Mouse (Mus musculus) C2C12 (cell line): ENCODE data around the gene Fars2.

ENCODE experiments used
- CEBPB ChIP-seq: IDR thresholded peaks from one replicate; pipeline ENCODE4 v1.6.1; 2011; ENCODE audit warnings: low read depth, mild to moderate bottlenecking, control low read depth, moderate library complexity
- CTCF ChIP-seq: IDR thresholded peaks from one replicate; pipeline ENCODE4 v1.5.1; 2011; ENCODE audit not compliant: control insufficient read depth, insufficient read depth, insufficient read length
- FOSL1 ChIP-seq: IDR thresholded peaks from one replicate; pipeline ENCODE4 v1.8.0; 2011; ENCODE audit warnings: mild to moderate bottlenecking, low read length; ENCODE audit not compliant: poor library complexity, insufficient read depth, severe bottlenecking
- MAX ChIP-seq: IDR thresholded peaks from one replicate; pipeline ENCODE4 v1.6.1; 2011; ENCODE audit warnings: mild to moderate bottlenecking, control low read depth
- MYOD1 ChIP-seq: IDR thresholded peaks from one replicate; pipeline ENCODE4 v1.6.1; 2011; ENCODE audit warnings: low read depth; ENCODE audit not compliant: control insufficient read depth, insufficient read length
- MYOG ChIP-seq: IDR thresholded peaks from one replicate; pipeline ENCODE4 v1.6.1; 2011; ENCODE audit not compliant: control insufficient read depth, insufficient read length; ENCODE audit errors: extremely low read depth
- USF1 ChIP-seq: IDR thresholded peaks from one replicate; pipeline ENCODE4 v1.6.1; 2011; ENCODE audit warnings: low read depth, mild to moderate bottlenecking, control low read depth, moderate library complexity

DNA sequence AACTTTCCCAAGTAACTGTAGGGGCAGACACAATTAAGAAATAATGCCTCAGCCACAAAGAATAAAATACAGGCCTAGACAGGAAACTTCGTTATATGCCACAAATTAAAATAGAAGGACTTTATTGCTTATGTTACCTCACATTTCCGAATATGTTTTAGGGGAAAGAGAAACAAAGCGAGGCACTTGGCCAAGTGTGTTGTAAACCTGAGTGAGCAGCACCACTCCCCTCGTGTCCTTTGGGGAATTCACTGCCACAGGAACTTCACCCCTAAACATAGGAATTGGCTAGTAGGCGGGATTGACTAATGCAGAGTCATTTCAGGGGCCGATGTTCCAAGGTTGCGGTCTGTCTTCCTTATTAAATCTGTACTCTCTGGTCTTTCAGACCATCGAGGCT, 197.0 kb downstream of the Fars2 start:
- TF ChIP-seq CTCF (no peak), USF1 (no peak), MYOG (no peak), MYOD1 (no peak), CEBPB (no peak), MAX (no peak), FOSL1 (no peak)
